Mouse (Mus musculus) testis, adult 2 months (tissue): Measurements from ENCODE around the gene Psors1c2. TPM values are rescaled to one million over a fixed set of nuclear protein-coding genes. Genes with fewer than 3 reads are reported as not detected.

Experiments
- H3K27ac ChIP-seq: fragments of 200-500 bp; 2 replicates; pipeline ENCODE4 v1.5.1; 2012; ENCODE audit warnings: low read depth, low read length; ENCODE audit not compliant: control insufficient read depth, insufficient read depth
- H3K27me3 ChIP-seq: fragments of 200-500 bp; 2 replicates; pipeline ENCODE4 v1.6.1; 2012; ENCODE audit warnings: mild to moderate bottlenecking, low read length, moderate library complexity; ENCODE audit not compliant: control insufficient read depth, insufficient read depth
- H3K36me3 ChIP-seq: fragments of 200-500 bp; 2 replicates; pipeline ENCODE4 v1.6.1; 2012; ENCODE audit warnings: mild to moderate bottlenecking, low read length; ENCODE audit not compliant: control insufficient read depth, insufficient read depth
- H3K4me1 ChIP-seq: fragments of 200-500 bp; 2 replicates; pipeline ENCODE4 v1.6.1; 2012; ENCODE audit warnings: low read length; ENCODE audit not compliant: control insufficient read depth, insufficient read depth
- H3K4me3 ChIP-seq: fragments of 200-500 bp; 2 replicates; pipeline ENCODE4 v1.5.1; 2012; ENCODE audit warnings: low read depth, mild to moderate bottlenecking, low read length, moderate library complexity, mixed read lengths; ENCODE audit not compliant: control insufficient read depth
- CTCF ChIP-seq: fragments of 200-500 bp; IDR thresholded peaks from 2 replicates; pipeline ENCODE4 v1.5.1; 2012; ENCODE audit warnings: low read depth, mild to moderate bottlenecking, inconsistent platforms, low read length, moderate library complexity; ENCODE audit not compliant: control insufficient read depth, insufficient read depth, insufficient replicate concordance
- POLR2A ChIP-seq: fragments of 200-500 bp; IDR thresholded peaks from 2 replicates; pipeline ENCODE4 v1.6.1; 2012; ENCODE audit warnings: low read depth, mild to moderate bottlenecking, inconsistent platforms, low read length, moderate library complexity; ENCODE audit not compliant: control insufficient read depth
- polyA plus RNA-seq: library from polyadenylated mRNA; depleted of rRNA; stranded (reverse); fragments of >200 nt; gene quantifications from 2 replicates; pipeline ENCODE4 v1.2.3, GENCODE M21; 2012; rRNA removed

The Psors1c2 gene
- 2.5 and 3.6 TPM in 2 replicates for polyA plus RNA-seq

DNA sequence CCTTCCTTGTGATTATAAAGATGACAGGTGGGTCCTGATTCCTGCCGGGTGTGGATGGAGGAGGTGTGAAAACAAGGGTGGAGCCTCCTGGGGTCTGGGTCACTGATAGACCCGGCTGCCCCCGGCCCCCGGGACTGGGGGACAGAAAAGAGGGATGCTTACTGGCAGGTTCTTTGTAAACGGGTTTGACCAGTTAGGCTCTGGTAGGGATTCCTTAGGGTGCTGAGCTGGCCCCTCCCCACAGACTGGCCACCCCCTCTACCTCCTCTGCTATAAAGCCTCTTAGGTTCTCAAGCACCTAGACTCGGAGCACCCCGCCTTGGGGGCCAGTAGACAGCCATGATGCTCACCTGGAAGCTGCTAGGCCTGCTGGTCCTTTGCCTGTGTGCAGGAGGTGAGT, at the start of gene Psors1c2:
Gene Psors1c2, plus strand, starts transcription at position 301 of the 400 bp plus-strand sequence.
- H3K36me3 ChIP-seq: no peaks in the 10 kb centered on the region; the same call in 1 of the 2 replicates
- H3K27ac ChIP-seq: no peak within 1 kb of the TSS
- H3K4me3 ChIP-seq: no peak within 1 kb of the TSS
- TF ChIP-seq POLR2A: no peak
- no peak for TF ChIP-seq CTCF
- H3K27me3 ChIP-seq: no peaks in the 10 kb centered on the region
- H3K4me1 ChIP-seq: no peaks in the 10 kb centered on the region

DNA sequence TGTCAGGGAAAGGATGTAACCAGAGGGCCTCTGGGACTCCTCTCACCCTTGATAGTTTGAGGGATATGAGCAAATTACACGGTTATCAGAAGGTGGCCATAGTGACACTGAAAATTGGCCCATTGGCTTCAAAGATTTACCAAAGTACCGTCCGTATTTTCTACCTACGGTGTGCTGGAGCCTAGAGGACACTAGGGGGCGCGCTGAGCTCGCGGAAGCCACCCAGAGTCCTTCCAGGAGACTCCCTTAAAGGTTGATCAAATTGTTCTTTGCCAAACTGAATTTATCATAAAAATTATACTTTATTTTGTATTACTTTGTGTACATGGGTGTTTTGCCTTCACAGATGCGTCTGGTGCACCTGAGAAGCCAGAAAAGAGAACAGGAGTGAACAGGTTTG, 48.9 kb upstream of the Psors1c2 start:
- Histone ChIP-seq H3K4me3 (no peak overlapping the region), H3K27me3 (no peaks in the 10 kb centered on the region), H3K27ac (0 out of 2 replicates have a peak overlapping the region, but pooled peaks have one; percentile 4), H3K36me3 (no peaks in the 10 kb centered on the region), H3K4me1 (no peaks in the 10 kb centered on the region)
- TF ChIP-seq POLR2A (no peak), CTCF (peak; percentile 88)

DNA sequence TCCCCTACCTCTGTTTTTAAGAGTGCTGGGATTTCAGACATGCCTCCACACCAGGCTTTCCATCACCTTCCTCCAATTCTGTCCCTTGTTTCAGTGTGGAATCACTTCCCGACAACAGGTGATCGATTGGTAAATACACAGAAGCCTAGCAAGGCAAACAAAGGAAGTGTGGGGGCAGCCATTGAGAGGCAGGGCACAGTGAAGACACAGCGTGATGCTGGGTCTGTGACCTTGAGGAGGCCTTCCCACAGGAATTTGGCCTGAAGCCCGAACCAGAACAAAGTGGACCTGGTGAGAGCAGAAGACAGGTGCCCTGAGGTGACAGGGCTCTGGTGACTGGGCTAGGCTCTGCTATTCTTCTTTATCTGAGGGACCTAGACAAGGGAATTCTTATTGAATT, 47.3 kb upstream of the Psors1c2 start:
- Histone ChIP-seq H3K4me1 (no peaks in the 10 kb centered on the region), H3K36me3 (no peaks in the 10 kb centered on the region), H3K4me3 (no peak overlapping the region), H3K27me3 (no peaks in the 10 kb centered on the region), H3K27ac (no peak overlapping the region)
- no peak for TF ChIP-seq CTCF
- TF ChIP-seq POLR2A: no peak

DNA sequence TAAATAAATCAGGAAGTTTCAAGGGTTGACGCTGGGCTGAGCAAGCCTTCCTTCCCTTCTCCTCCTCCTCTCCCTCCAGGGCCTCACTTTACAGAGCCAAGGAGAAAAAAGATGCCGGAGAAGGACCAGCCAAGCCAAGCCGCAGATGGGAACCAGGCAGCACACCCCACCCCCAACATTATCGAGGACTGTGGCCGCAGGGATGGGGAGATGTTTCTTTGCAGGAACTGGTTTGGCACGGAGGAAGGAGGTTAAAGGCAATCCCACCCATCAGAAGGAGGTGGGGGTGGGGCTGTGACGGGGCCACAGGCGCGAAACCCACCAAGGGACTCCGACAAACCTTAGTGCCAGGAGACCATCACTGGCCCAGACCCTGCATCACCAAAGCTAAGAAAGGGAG, 46.3 kb upstream of the Psors1c2 start:
- TF ChIP-seq CTCF: no peak
- TF ChIP-seq POLR2A: no peak
- Histone ChIP-seq H3K4me3 (no peak overlapping the region), H3K27ac (no peak overlapping the region), H3K36me3 (no peaks in the 10 kb centered on the region), H3K27me3 (no peaks in the 10 kb centered on the region), H3K4me1 (no peaks in the 10 kb centered on the region)

DNA sequence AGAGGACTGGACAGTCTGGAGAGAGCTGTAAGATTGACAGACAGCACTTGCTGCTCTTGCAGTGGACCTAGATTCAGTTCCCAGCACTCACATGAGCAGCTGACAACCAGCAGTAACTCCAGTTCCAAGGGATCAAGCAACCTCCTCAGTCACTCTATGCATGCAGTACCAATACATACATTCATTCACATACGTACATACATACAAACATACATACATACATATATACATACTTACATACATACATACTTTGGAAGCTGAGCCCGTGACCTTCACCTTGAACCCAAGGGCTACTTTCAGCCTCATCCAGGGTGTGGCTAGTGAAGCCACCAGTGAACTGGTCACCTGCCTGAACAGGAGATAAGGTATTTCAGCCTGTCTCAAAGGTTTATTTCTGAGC, 45.0 kb upstream of the Psors1c2 start:
- Histone ChIP-seq H3K4me1 (no peaks in the 10 kb centered on the region), H3K27me3 (no peaks in the 10 kb centered on the region), H3K4me3 (no peak overlapping the region), H3K27ac (no peak overlapping the region), H3K36me3 (no peaks in the 10 kb centered on the region)
- TF ChIP-seq CTCF (no peak), POLR2A (no peak)

DNA sequence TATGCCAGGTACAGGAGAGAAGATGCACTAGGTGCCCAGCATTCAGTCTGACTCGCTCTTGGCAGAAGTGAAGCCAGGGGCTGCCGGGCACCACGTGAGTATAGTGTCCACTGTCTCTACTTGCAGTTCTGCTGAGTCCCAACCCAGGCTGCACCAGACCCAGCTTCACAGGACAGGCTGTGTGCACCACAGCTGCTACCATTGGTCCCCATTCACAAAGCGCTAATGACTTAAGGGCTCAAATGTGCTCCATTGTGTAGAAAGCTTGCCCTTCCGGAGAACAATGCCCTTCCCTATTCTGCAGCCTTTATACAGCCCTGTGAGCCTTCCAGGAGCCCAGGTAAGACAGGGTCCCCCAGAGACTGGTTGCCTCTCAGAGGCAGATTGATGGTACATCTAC, 42.7 kb upstream of the Psors1c2 start:
- TF ChIP-seq POLR2A (no peak), CTCF (no peak)
- H3K27me3 ChIP-seq: no peaks in the 10 kb centered on the region
- no peak overlapping the region for H3K4me3 ChIP-seq
- H3K27ac ChIP-seq: no peak overlapping the region
- no peaks in the 10 kb centered on the region for H3K4me1 ChIP-seq
- H3K36me3 ChIP-seq: no peaks in the 10 kb centered on the region

DNA sequence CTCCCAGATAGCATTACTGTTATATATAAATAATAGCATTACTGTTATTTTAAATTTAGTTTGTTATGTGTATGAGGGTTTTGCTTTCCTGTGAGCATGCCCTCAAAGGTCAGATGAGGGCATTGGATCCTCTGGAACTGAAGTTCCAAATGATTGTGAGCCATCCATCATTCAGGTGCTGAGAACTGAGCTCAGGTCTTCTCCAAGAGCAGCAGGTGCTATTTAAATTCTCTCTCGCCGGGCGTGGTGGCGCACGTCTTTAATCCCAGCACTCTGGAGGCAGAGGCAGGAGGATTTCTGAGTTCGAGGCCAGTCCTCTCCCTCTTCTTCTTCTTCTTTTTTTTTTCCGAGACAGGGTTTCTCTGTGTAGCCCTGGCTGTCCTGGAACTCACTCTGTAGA, 35.9 kb upstream of the Psors1c2 start:
- no peak overlapping the region for H3K4me3 ChIP-seq
- no peaks in the 10 kb centered on the region for H3K27me3 ChIP-seq
- no peaks in the 10 kb centered on the region for H3K36me3 ChIP-seq
- no peak overlapping the region for H3K27ac ChIP-seq
- TF ChIP-seq POLR2A (no peak), CTCF (no peak)
- H3K4me1 ChIP-seq: no peaks in the 10 kb centered on the region

DNA sequence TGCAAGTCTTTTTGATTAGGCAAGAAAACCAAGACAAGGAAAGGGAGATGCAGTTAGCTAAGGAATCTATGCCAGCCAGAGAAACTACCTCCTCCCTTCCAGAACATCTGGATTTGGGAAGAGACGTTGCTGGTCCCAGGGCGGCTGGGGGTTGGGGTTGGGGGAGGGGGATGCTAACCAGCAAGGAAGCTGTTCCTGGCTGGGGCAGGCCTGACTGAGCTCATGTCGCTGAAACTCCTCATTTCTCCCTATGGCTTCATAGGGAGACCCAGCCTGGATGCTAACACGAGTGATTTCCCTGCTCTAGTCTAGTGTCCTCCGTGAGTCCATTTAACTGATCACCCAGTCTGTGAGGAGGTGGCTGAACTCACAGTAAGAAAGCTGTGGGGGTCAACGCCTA, 30.8 kb upstream of the Psors1c2 start:
- Histone ChIP-seq H3K4me1 (peaks cover 6% of the 10 kb centered on the region), H3K27ac (no peak overlapping the region), H3K36me3 (no peaks in the 10 kb centered on the region), H3K4me3 (no peak overlapping the region), H3K27me3 (no peaks in the 10 kb centered on the region)
- no peak for TF ChIP-seq CTCF
- TF ChIP-seq POLR2A: no peak
